In the genomic region with DNA sequence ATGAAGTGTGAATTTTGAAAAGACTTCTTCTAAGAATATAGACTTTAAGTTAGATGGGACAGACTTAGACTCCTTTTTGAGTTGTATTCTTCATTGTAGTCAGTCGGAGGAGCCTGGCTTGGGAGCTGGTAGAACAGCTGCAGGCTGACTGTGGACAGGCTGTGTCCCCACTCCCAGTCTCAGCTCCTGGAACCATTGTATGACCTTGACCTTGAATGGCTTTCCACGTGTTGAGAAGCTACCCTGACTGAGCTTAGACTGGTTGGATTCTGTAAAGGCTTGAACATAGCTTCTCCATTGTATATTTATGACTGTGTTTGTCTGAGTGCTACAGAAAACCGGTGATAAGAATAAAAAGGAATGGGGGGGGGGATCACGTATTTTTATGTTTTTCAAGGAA, we compare ENCODE assay signal across 26 mouse cellular contexts. TPM values are rescaled to one million over a fixed set of nuclear protein-coding genes. Genes with fewer than 3 reads are reported as not detected.
"Had no signal": no experiment of that assay in that cellular context is flagged by ENCODE, and none has a peak within 500 bp of the region (broad histone marks: within the 10 kb centered on the region; RNA-seq: fewer than 3 reads in every experiment).

No protein-coding gene starts in this region.

- H3K4me2 ChIP-seq: heart, embryonic 12.5 days; hindbrain, embryonic 12.5 days; hindbrain, embryonic 14.5 days; intestine, embryonic 15.5 days; limb, embryonic 12.5 days; liver, embryonic 11.5 days; liver, embryonic 13.5 days; liver, embryonic 15.5 days had no signal

- DNase-seq: gastrocnemius, adult 2 months; gastrocnemius, postnatal 10 days; gastrocnemius, postnatal 25 days; heart, postnatal 10 days; heart, postnatal 4 days; kidney, adult 8-10 months; kidney, postnatal 10 days; kidney, postnatal 25 days; kidney, postnatal 4 days; liver; liver, embryonic 13.5 days had no signal

- H3K27me3 ChIP-seq: heart, embryonic 12.5 days; hindbrain, embryonic 12.5 days; intestine, embryonic 15.5 days; limb, embryonic 12.5 days; liver, embryonic 13.5 days; liver, embryonic 15.5 days had no signal

- H3K27ac ChIP-seq: gastrocnemius, adult 2 months; hindbrain, embryonic 10.5 days; hindbrain, embryonic 12.5 days; hindbrain, embryonic 14.5 days; intestine, embryonic 15.5 days; layer of hippocampus, adult 2 months; left cerebral cortex, adult 2 months; limb, embryonic 10.5 days; limb, embryonic 12.5 days; liver, embryonic 13.5 days; liver, embryonic 15.5 days had no signal

- H3K9me3 ChIP-seq: heart, embryonic 12.5 days; hindbrain, embryonic 10.5 days; hindbrain, embryonic 12.5 days; intestine, embryonic 15.5 days; limb, embryonic 10.5 days; limb, embryonic 12.5 days; liver, embryonic 13.5 days; liver, embryonic 15.5 days had no signal

- ATAC-seq: hindbrain, embryonic 16.5 days; inflammation-experienced regulatory T-cells, adult 6 months; intestine, embryonic 15.5 days; intestine, postnatal 0 days had no signal

- H3K9ac ChIP-seq: heart, embryonic 12.5 days; hindbrain, embryonic 12.5 days; hindbrain, embryonic 14.5 days; intestine, embryonic 15.5 days; limb, embryonic 12.5 days; liver, embryonic 13.5 days; liver, embryonic 15.5 days had no signal

- H3K4me3 ChIP-seq: gastrocnemius, adult 2 months; heart, embryonic 12.5 days; hindbrain, embryonic 10.5 days; hindbrain, embryonic 12.5 days; intestine, embryonic 15.5 days; layer of hippocampus, adult 2 months; left cerebral cortex, adult 2 months; limb, embryonic 10.5 days; limb, embryonic 12.5 days; liver, embryonic 13.5 days; liver, embryonic 15.5 days had no signal

- H3K4me1 ChIP-seq: hindbrain, embryonic 10.5 days; hindbrain, embryonic 12.5 days; limb, embryonic 10.5 days; liver, embryonic 13.5 days; liver, embryonic 15.5 days had no signal

- H3K36me3 ChIP-seq: heart, embryonic 12.5 days; hindbrain, embryonic 10.5 days; hindbrain, embryonic 12.5 days; intestine, embryonic 15.5 days; limb, embryonic 10.5 days; limb, embryonic 12.5 days; liver, embryonic 13.5 days; liver, embryonic 15.5 days had no signal

RNA-seq across cellular contexts. Expression of a gene that starts 36.7 kb away (rescaled TPM):
- total RNA-seq: gastrocnemius, postnatal 25 days; granulocyte monocyte progenitor cell, adult 5-6 weeks had no signal
